Mouse (Mus musculus): ENCODE measurements at regions not wholly inside any gene's neighbourhood (a gene's known extent, or its start where the extent isn't known, plus 50 kb on each side); places are given as distances from the start of the nearest gene placed in this dataset.

DNA sequence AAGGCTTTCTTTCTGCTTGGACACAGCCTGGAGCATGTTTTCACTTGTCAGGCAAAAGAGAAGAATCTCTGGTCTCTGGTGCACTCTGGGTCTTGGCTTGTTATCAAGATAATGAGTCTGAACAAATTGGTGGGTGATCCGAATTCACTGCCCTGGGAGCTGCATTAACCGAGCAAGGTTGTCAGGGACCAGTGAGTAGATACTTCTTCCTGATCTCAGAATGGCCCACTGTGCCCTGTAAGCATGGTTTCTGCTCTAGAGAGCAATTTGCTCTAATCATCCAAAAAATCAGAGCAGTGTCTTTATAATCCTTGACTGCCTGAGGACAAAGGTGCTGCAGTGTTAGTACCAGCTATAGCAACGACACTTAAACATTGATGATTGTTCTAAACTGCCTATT, 97.2 kb upstream of the 1500015O10Rik start:
- DNase-seq (ENCODE audit: low spot score) = no peak

DNA sequence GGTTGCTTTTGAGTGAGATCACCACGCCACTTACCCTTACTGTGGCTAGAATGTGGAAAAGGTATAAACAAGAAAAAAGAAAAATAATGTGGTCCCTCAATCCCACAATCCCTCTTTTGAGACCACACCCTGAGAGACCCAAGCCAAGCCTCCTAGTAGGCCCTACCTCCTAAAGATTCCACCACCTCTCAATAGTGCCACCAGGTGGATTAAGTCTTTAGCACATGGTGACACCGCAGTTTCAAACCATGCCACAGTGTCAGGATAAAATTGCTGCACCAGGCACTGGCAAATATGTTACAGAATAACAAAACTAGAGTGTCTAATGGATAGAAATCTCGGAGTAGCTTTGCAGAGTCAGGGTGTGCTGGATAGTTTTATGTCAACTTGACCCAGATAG, 94.7 kb upstream of the 1500015O10Rik start:
- DNase-seq (ENCODE audit: low spot score) = peak; percentile 29

DNA sequence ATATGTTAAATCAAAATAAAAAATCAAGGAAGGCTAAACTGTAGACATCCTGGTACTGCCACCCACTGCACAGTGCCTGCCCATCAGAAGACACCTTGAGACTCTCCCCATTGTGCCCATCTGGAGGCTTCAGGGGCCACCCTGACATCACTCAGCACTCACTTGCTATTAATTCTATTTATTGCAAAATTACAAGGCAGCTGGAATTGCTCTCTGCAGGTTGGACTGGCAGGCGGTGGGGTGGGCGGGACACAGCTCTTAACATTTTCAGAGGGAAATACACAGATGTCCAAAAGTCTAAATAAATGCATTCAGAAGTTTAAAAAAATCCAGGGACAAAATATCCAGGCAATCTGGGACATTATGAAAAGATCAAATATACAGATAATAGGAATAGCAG, 92.4 kb upstream of the 1500015O10Rik start:
- no peak for DNase-seq (ENCODE audit: low spot score)

DNA sequence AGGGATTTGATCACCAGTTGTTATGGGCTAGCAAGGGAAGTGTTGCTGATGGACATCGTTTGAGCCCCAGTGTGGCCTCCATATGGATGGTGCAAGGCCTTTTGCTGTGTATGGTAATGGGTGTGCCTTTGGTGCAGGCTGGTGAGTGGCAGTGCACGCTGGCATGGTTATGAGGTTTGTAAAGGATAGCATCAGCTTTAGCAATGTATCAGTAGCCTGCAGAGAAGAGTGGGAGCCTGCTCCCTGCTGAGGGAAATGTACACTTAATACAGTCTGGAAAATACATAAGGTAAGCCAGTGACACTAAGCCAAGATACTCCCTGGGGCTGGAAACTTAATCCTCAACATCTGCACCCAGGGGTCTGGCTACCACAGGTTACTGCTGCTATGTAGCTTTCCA, 58.4 kb upstream of the 1500015O10Rik start:
- DNase-seq (ENCODE audit: low spot score) = no peak

Measured in embryo, embryonic 10 days (tissue).